Mouse (Mus musculus): Measurements from ENCODE around the gene Atp13a2. TPM values are rescaled to one million over a fixed set of nuclear protein-coding genes. Genes with fewer than 3 reads are reported as not detected.

The Atp13a2 gene
- total and polyA plus RNA-seq, 3 experiments, result 21.4 to 67.7 (median 22.3) TPM

- Histone ChIP-seq H3K4me1 (ENCODE audit: insufficient read depth, low read depth, low read length) (peaks cover 54% of the 10 kb centered on the region), H3K36me3 (replicated peaks) (peaks cover 29% of the 10 kb centered on the region), H3K27me3 (ENCODE audit: insufficient read depth, low read length) (peaks cover 4% of the 10 kb centered on the region; the same call in 1 of the 2 replicates), H3K9me3 (replicated peaks) (peaks cover 4% of the 10 kb centered on the region), H3K4me3 (ENCODE audit: low read depth, low read length) (peak overlapping the region; percentile 60; the same call in 1 of the 2 replicates)
- no peak for TF ChIP-seq CTCF (IDR thresholded peaks at IDR 0.05; ENCODE audit: low read depth, low read length)
- TF ChIP-seq POLR2AphosphoS5 (IDR thresholded peaks at IDR 0.05; ENCODE audit: insufficient replicate concordance, low read depth, low read length), result no peak
- TF ChIP-seq GATA2 (IDR thresholded peaks at IDR 0.05; ENCODE audit: borderline replicate concordance, low read depth, low read length), result no peak
- TF ChIP-seq TAL1 (conservative IDR thresholded peaks at IDR 0.05; ENCODE audit: low read depth, low read length), result no peak
- no peak for TF ChIP-seq GATA1 (IDR thresholded peaks at IDR 0.05; ENCODE audit: borderline replicate concordance, low read length)
- DNase-seq (ENCODE audit: low spot score) (no peak), ATAC-seq (ENCODE audit: extremely low read depth, insufficient number of reproducible peaks, low FRiP score, poor library complexity, severe bottlenecking) (no peak)
Measured at GRCm38 (mm10) chr4:140982808-140983207, 3.9 kb upstream of the Atp13a2 start.

GRCm38 (mm10) chr4:140983442-140983841 lies 3.2 kb upstream of the Atp13a2 start:
- DNase-seq (ENCODE audit: low spot score) (peak; percentile 87), ATAC-seq (ENCODE audit: extremely low read depth, insufficient number of reproducible peaks, low FRiP score, poor library complexity, severe bottlenecking) (peak; percentile 92)
- H3K4me1 ChIP-seq (ENCODE audit: insufficient read depth, low read depth, low read length), result peaks cover 51% of the 10 kb centered on the region
- peak overlapping the region; percentile 60; the same call in 1 of the 2 replicates for H3K4me3 ChIP-seq (ENCODE audit: low read depth, low read length)
- H3K9me3 ChIP-seq (replicated peaks), result peaks cover 4% of the 10 kb centered on the region
- TF ChIP-seq TAL1 (conservative IDR thresholded peaks at IDR 0.05; ENCODE audit: low read depth, low read length) (peak; percentile 37; the same call in 1 of the 2 replicates), GATA2 (IDR thresholded peaks at IDR 0.05; ENCODE audit: borderline replicate concordance, low read depth, low read length) (no peak)
- peaks cover 23% of the 10 kb centered on the region for H3K36me3 ChIP-seq (replicated peaks)
- H3K27me3 ChIP-seq (ENCODE audit: insufficient read depth, low read length), result peaks cover 4% of the 10 kb centered on the region; the same call in 1 of the 2 replicates

GRCm38 (mm10) chr4:140984544-140984943 lies 2.1 kb upstream of the Atp13a2 start:
- TF ChIP-seq POLR2AphosphoS5 (IDR thresholded peaks at IDR 0.05; ENCODE audit: insufficient replicate concordance, low read depth, low read length) (no peak), GATA2 (IDR thresholded peaks at IDR 0.05; ENCODE audit: borderline replicate concordance, low read depth, low read length) (no peak), TAL1 (conservative IDR thresholded peaks at IDR 0.05; ENCODE audit: low read depth, low read length) (no peak), CTCF (IDR thresholded peaks at IDR 0.05; ENCODE audit: low read depth, low read length) (no peak), GATA1 (IDR thresholded peaks at IDR 0.05; ENCODE audit: borderline replicate concordance, low read length) (no peak)
- Histone ChIP-seq H3K4me3 (ENCODE audit: low read depth, low read length) (no peak overlapping the region), H3K36me3 (replicated peaks) (peaks cover 24% of the 10 kb centered on the region), H3K4me1 (ENCODE audit: insufficient read depth, low read depth, low read length) (peaks cover 62% of the 10 kb centered on the region), H3K9me3 (replicated peaks) (peaks cover 4% of the 10 kb centered on the region), H3K27me3 (ENCODE audit: insufficient read depth, low read length) (peaks cover 4% of the 10 kb centered on the region; the same call in 1 of the 2 replicates)
- DNase-seq (ENCODE audit: low spot score) (no peak), ATAC-seq (ENCODE audit: extremely low read depth, insufficient number of reproducible peaks, low FRiP score, poor library complexity, severe bottlenecking) (no peak)

- TF ChIP-seq TAL1 (conservative IDR thresholded peaks at IDR 0.05; ENCODE audit: low read depth, low read length) (no peak), GATA1 (IDR thresholded peaks at IDR 0.05; ENCODE audit: borderline replicate concordance, low read length) (no peak), GATA2 (IDR thresholded peaks at IDR 0.05; ENCODE audit: borderline replicate concordance, low read depth, low read length) (no peak), POLR2AphosphoS5 (IDR thresholded peaks at IDR 0.05; ENCODE audit: insufficient replicate concordance, low read depth, low read length) (no peak), CTCF (IDR thresholded peaks at IDR 0.05; ENCODE audit: low read depth, low read length) (no peak)
- peaks cover 25% of the 10 kb centered on the region for H3K36me3 ChIP-seq (replicated peaks)
- no peak for ATAC-seq (ENCODE audit: extremely low read depth, insufficient number of reproducible peaks, low FRiP score, poor library complexity, severe bottlenecking)
- H3K4me3 ChIP-seq (ENCODE audit: low read depth, low read length), result peak overlapping the region; percentile 92
- no peak for DNase-seq (ENCODE audit: low spot score)
- H3K27me3 ChIP-seq (ENCODE audit: insufficient read depth, low read length), result peaks cover 4% of the 10 kb centered on the region; the same call in 1 of the 2 replicates
- H3K9me3 ChIP-seq (replicated peaks), result peaks cover 4% of the 10 kb centered on the region
- H3K4me1 ChIP-seq (ENCODE audit: insufficient read depth, low read depth, low read length), result peaks cover 64% of the 10 kb centered on the region
Measured at GRCm38 (mm10) chr4:140986024-140986710, 506 bp upstream of the Atp13a2 start.

- Histone ChIP-seq H3K4me3 (ENCODE audit: low read depth, low read length) (peak overlapping the region; percentile 92), H3K4me1 (ENCODE audit: insufficient read depth, low read depth, low read length) (peaks cover 59% of the 10 kb centered on the region), H3K9me3 (replicated peaks) (no peaks in the 10 kb centered on the region), H3K27me3 (ENCODE audit: insufficient read depth, low read length) (peaks cover 4% of the 10 kb centered on the region; the same call in 1 of the 2 replicates), H3K36me3 (replicated peaks) (peaks cover 38% of the 10 kb centered on the region)
- TF ChIP-seq GATA1 (IDR thresholded peaks at IDR 0.05; ENCODE audit: borderline replicate concordance, low read length) (no peak), GATA2 (IDR thresholded peaks at IDR 0.05; ENCODE audit: borderline replicate concordance, low read depth, low read length) (no peak), CTCF (IDR thresholded peaks at IDR 0.05; ENCODE audit: low read depth, low read length) (no peak), TAL1 (conservative IDR thresholded peaks at IDR 0.05; ENCODE audit: low read depth, low read length) (no peak), POLR2AphosphoS5 (IDR thresholded peaks at IDR 0.05; ENCODE audit: insufficient replicate concordance, low read depth, low read length) (no peak)
- ATAC-seq (ENCODE audit: extremely low read depth, insufficient number of reproducible peaks, low FRiP score, poor library complexity, severe bottlenecking), result no peak
- no peak for DNase-seq (ENCODE audit: low spot score)
Measured at GRCm38 (mm10) chr4:140987476-140987875, 803 bp downstream of the Atp13a2 start.

- peaks cover 4% of the 10 kb centered on the region; the same call in 1 of the 2 replicates for H3K27me3 ChIP-seq (ENCODE audit: insufficient read depth, low read length)
- no peaks in the 10 kb centered on the region for H3K9me3 ChIP-seq (replicated peaks)
- ATAC-seq (ENCODE audit: extremely low read depth, insufficient number of reproducible peaks, low FRiP score, poor library complexity, severe bottlenecking), result no peak
- no peak for DNase-seq (ENCODE audit: low spot score)
- peaks cover 49% of the 10 kb centered on the region for H3K36me3 ChIP-seq (replicated peaks)
- H3K4me1 ChIP-seq (ENCODE audit: insufficient read depth, low read depth, low read length), result peaks cover 48% of the 10 kb centered on the region
- TF ChIP-seq GATA2 (IDR thresholded peaks at IDR 0.05; ENCODE audit: borderline replicate concordance, low read depth, low read length) (no peak), CTCF (IDR thresholded peaks at IDR 0.05; ENCODE audit: low read depth, low read length) (no peak)
- no peak overlapping the region; the same call in 1 of the 2 replicates for H3K4me3 ChIP-seq (ENCODE audit: low read depth, low read length)
Measured at GRCm38 (mm10) chr4:140988706-140989290, 2.1 kb downstream of the Atp13a2 start.

All from G1E (cell line).